Mouse (Mus musculus) left cerebral cortex, adult 8-10 months (tissue): ENCODE results near the gene Tspan9. TPM values are rescaled to one million over a fixed set of nuclear protein-coding genes. Genes with fewer than 3 reads are reported as not detected.

Experiments
- DNase-seq, 2 experiments: peaks; one replicate each; pipeline ENCODE4 v3.0.0; 2022; ENCODE audit warnings: low spot score in 2 of 2
- total RNA-seq, 4 experiments: library from RNA; stranded (reverse); gene quantifications; 2 replicates each; pipeline ENCODE4 v1.2.4; 2022

Gene Tspan9
- total RNA-seq, 4 experiments from 2014 or later: 45.6 to 54.7 (median 49.0) TPM

- no peak for DNase-seq
Measured at GRCm38 (mm10) chr6:128104712-128105324, 38.6 kb downstream of the Tspan9 start.

GRCm38 (mm10) chr6:128103874-128104273 lies 39.5 kb downstream of the Tspan9 start:
- DNase-seq: no peak

GRCm38 (mm10) chr6:128102296-128102999 lies 40.9 kb downstream of the Tspan9 start:
- DNase-seq: no peak

- no peak for DNase-seq
Measured at GRCm38 (mm10) chr6:128099871-128100270, 43.5 kb downstream of the Tspan9 start.

- no peak for DNase-seq
Measured at GRCm38 (mm10) chr6:128099190-128099589, 44.2 kb downstream of the Tspan9 start.

GRCm38 (mm10) chr6:128096521-128096920 lies 46.9 kb downstream of the Tspan9 start:
- DNase-seq: no peak

- no peak for DNase-seq
Measured at GRCm38 (mm10) chr6:128095906-128096305, 47.5 kb downstream of the Tspan9 start.

- DNase-seq: peak in 1 of 2 experiments; percentile 61
Measured at GRCm38 (mm10) chr6:128095131-128095530, 48.3 kb downstream of the Tspan9 start.

- peak in 1 of 2 experiments; percentile 83 for DNase-seq
Measured at GRCm38 (mm10) chr6:128093856-128094628, 49.4 kb downstream of the Tspan9 start.

- no peak for DNase-seq
Measured at GRCm38 (mm10) chr6:128092621-128093020, 50.8 kb downstream of the Tspan9 start.

- no peak for DNase-seq
Measured at GRCm38 (mm10) chr6:128091833-128092166, 51.6 kb downstream of the Tspan9 start.

GRCm38 (mm10) chr6:128090985-128091832 lies 52.2 kb downstream of the Tspan9 start:
- DNase-seq: no peak

GRCm38 (mm10) chr6:128089770-128090702 lies 53.4 kb downstream of the Tspan9 start:
- no peak for DNase-seq

- DNase-seq: no peak
Measured at GRCm38 (mm10) chr6:128088746-128089523, 54.5 kb downstream of the Tspan9 start.

GRCm38 (mm10) chr6:128085488-128086066 lies 57.8 kb downstream of the Tspan9 start:
- no peak for DNase-seq

GRCm38 (mm10) chr6:128083305-128083704 lies 60.1 kb downstream of the Tspan9 start:
- no peak for DNase-seq

GRCm38 (mm10) chr6:128081781-128082180 lies 61.6 kb downstream of the Tspan9 start:
- no peak for DNase-seq

GRCm38 (mm10) chr6:128081293-128081692 lies 62.1 kb downstream of the Tspan9 start:
- DNase-seq: no peak

- DNase-seq: no peak
Measured at GRCm38 (mm10) chr6:128079576-128080224, 63.7 kb downstream of the Tspan9 start.
